Mouse (Mus musculus) heart, adult 2 months (tissue): Measurements from ENCODE around the gene Mgat5. TPM values are rescaled to one million over a fixed set of nuclear protein-coding genes. Genes with fewer than 3 reads are reported as not detected.

ENCODE experiments used
- DNase-seq, 2 experiments: peaks; one replicate each; pipeline ENCODE4 v3.0.0; 2021
- H3K27ac ChIP-seq: fragments of 200-600 bp; 2 replicates; pipeline ENCODE4 v1.8.1; 2022
- H3K27me3 ChIP-seq: fragments of 200-500 bp; 2 replicates; pipeline ENCODE4 v1.6.1; 2012; ENCODE audit warnings: mild to moderate bottlenecking, low read length, inconsistent platforms, mixed read lengths; ENCODE audit not compliant: control insufficient read depth, insufficient read depth
- H3K36me3 ChIP-seq: fragments of 200-500 bp; 2 replicates; pipeline ENCODE4 v1.6.1; 2012; ENCODE audit warnings: low read length, inconsistent platforms; ENCODE audit not compliant: control insufficient read depth, insufficient read depth
- H3K4me1 ChIP-seq: fragments of 200-500 bp; 2 replicates; pipeline ENCODE4 v1.6.1; 2011; ENCODE audit warnings: low read length; ENCODE audit not compliant: control insufficient read depth, insufficient read depth
- H3K4me3 ChIP-seq: fragments of 200-600 bp; 2 replicates; pipeline ENCODE4 v1.8.1; 2022
- H3K79me2 ChIP-seq: fragments of 200-500 bp; replicated peaks from 2 replicates; pipeline ENCODE4 v1.6.1; 2012; ENCODE audit warnings: mild to moderate bottlenecking, inconsistent platforms, low read length, moderate library complexity, mixed read lengths; ENCODE audit not compliant: control insufficient read depth, insufficient read depth
- H3K9ac ChIP-seq: fragments of 200-500 bp; 2 replicates; pipeline ENCODE4 v1.6.1; 2012; ENCODE audit warnings: low read depth, mild to moderate bottlenecking, control low read depth, inconsistent platforms, low read length, mixed read lengths
- CTCF ChIP-seq: fragments of 200-600 bp; IDR thresholded peaks from 2 replicates; pipeline ENCODE4 v1.8.1; 2022; ENCODE audit warnings: antibody characterized with exemption, mild to moderate bottlenecking, moderate library complexity
- EP300 ChIP-seq: fragments of 200-500 bp; IDR thresholded peaks from 2 replicates; pipeline ENCODE4 v1.6.1; 2011; ENCODE audit warnings: low read depth, low read length, control low read depth; ENCODE audit not compliant: insufficient read depth
- POLR2A ChIP-seq: fragments of 200-500 bp; IDR thresholded peaks from 2 replicates; pipeline ENCODE4 v1.6.1; 2011; ENCODE audit warnings: mild to moderate bottlenecking, low read depth, low read length, control low read depth; ENCODE audit not compliant: insufficient read depth
- WGBS: fragments of 180-500 bp; shearing (Covaris S2); methylation state at CpG from one replicate; pipeline ENCODE4 v1.1.7; 2018; 5-methylcytosine and 5-hydroxymethylcytosine counted together
- intact Hi-C: fragments of 180-260 bp; cut with DNase I; formaldehyde crosslinking; loops from one replicate; pipeline ENCODE4 v1.15.1; 2025
- polyA plus RNA-seq: library from polyadenylated mRNA; depleted of rRNA; stranded (reverse); fragments of >200 nt; gene quantifications from 2 replicates; pipeline ENCODE4 v1.2.3, GENCODE M21; 2012
- total RNA-seq, 2 experiments: library from RNA; stranded (reverse); gene quantifications; 2 replicates each; pipeline ENCODE4 v1.2.3; 2021

Mgat5 gene
- total and polyA plus RNA-seq, 3 experiments, result 5.6 to 16.7 (median 13.6) TPM

DNA sequence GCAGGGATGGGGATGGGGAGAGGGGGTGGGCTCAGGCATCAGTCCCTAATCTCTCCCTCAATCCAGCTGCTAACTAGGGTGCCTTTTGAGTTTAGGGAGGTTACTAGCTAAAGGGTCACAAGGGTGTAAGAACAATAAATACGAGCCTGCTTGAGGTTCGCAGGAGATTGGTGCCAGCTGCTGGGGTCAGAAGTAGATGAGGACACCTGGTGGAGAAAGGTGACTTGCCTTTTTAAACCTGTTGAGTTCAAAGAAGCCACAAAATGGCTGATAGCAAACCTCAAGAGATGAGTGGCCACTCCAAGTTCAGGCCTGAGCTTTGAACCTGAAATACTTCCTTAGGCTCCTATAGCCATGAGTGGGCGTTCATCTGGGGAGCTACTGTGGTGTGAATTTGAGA, 236.9 kb downstream of the Mgat5 start:
- H3K4me1 ChIP-seq, result peaks cover 11% of the 10 kb centered on the region
- no peaks in the 10 kb centered on the region for H3K79me2 ChIP-seq
- H3K4me3 ChIP-seq, result no peak overlapping the region
- TF ChIP-seq EP300 (no peak), CTCF (peak; percentile 21; the same call in 1 of the 2 replicates)
- intact Hi-C loops, result no loop called here
- WGBS, result 89% methylated on average over 3 of the region's 3 CpGs
- H3K9ac ChIP-seq, result no peak overlapping the region
- DNase-seq, result no peak
- H3K36me3 ChIP-seq, result no peaks in the 10 kb centered on the region
- H3K27me3 ChIP-seq, result no peaks in the 10 kb centered on the region
- H3K27ac ChIP-seq, result no peak overlapping the region

DNA sequence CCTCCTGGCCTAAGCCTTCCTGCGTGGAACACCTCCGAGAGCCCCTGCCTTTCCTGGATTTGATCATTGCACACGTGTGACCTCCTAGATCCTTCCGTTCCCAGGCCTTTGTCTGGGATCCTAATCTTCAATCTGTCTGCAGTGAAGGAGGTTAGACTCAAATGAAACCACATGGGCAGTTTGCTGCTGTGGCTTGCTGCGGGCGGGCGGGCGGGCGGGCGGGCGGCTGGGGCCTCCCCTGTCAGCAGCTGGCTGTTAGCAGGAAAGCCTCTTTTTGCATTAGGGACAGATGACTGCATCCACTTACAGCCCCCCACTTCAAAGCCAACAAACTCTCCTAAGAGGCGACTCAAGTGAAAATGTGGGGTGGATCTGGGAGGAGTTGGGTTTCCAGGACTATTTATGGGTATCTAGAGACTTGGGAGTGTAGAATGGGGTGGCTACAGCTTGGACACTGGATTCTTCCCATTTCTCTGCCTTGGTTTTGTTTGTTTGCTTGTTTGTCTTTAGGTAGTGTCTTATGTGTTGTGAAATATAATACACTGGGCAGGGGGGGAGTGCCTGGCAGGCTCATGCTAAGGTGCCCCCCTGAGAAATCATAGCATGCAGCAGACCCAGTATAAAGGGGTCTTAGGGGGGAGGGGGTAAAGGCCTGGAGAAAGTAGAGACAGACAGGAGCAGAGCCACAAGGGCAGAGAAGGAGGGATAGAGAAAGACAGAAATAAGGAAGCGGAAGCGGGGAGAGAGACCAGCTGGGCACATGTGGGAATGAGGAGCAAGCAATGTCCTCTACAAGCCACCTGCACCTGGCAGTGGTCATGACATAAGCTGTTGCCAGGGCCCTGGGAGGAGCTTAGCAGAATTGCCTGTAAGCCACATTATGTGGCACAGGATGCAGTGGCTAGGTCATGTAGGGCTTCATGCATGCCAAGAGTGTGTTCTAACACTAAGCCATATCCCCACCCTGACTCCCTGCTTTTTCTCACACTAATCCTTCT, 238.4 kb downstream of the Mgat5 start:
- H3K27me3 ChIP-seq, result no peaks in the 10 kb centered on the region
- H3K79me2 ChIP-seq, result no peaks in the 10 kb centered on the region
- H3K36me3 ChIP-seq, result no peaks in the 10 kb centered on the region
- peaks cover 11% of the 10 kb centered on the region for H3K4me1 ChIP-seq
- peak in 1 of 2 experiments; percentile 20 for DNase-seq
- intact Hi-C loops, result no loop called here
- no peak overlapping the region for H3K27ac ChIP-seq
- no peak overlapping the region for H3K4me3 ChIP-seq
- no peak for TF ChIP-seq POLR2A
- TF ChIP-seq CTCF, result no peak
- no peak for TF ChIP-seq EP300
- WGBS, result 42% methylated on average over 14 of the region's 14 CpGs
- H3K9ac ChIP-seq, result no peak overlapping the region

DNA sequence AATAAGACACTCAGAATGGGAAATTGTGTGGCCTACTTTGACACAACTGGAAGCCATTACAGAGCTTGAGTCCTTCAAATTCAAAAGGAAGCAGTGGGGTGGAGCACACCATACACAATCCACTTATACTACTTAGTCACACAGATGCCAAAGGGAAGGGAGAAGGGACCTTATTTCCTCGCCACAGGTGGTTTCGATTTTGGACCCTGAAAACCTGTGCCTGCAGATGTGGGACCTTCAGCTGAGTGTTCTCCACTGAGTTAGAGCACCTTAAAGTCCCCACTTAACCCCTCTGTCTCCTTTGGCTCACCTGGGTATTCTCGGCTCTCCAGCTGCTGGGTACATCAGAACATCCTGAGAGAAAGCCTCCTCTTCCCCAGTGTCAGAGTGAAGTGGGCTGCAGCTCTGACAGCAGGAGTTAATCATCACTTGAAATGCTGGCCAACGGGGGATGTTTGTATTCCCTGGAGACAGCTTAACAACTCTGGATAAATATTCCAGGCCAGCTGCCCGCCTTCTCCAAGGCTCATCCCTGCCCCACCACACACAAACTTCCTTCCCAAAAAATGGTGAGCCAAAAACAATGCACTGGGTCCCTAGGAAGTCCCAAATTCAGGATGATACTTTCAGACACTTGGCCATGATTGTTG, 240.1 kb downstream of the Mgat5 start:
- 49% methylated on average over 5 of the region's 5 CpGs for WGBS
- TF ChIP-seq EP300 (no peak), CTCF (no peak), POLR2A (no peak)
- Histone ChIP-seq H3K27ac (no peak overlapping the region), H3K79me2 (no peaks in the 10 kb centered on the region), H3K9ac (no peak overlapping the region), H3K4me3 (no peak overlapping the region), H3K36me3 (no peaks in the 10 kb centered on the region), H3K27me3 (no peaks in the 10 kb centered on the region), H3K4me1 (peaks cover 11% of the 10 kb centered on the region)
- intact Hi-C loops, result no loop called here
- DNase-seq, result peak in 1 of 2 experiments; percentile 52

DNA sequence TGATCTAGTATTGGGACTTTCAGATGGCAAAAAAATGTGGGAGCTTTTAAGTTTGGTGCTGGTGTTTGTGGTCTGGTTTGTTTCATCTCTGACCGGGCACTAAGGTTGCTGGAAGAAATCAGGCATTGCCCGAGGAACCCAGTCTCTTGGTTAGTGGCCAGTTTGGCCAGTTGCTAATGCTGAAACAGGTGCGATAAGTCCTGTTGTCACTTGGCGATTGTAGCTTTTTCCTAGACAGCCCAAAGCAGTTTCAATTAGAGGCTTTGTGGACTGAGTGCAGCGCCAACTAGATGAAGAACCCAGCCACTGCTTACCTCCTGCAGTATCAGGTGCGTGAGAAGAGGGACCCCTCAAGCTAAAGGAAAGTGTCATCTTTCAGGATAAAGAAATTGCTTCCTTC, 248.6 kb downstream of the Mgat5 start:
- intact Hi-C loops, result no loop called here

DNA sequence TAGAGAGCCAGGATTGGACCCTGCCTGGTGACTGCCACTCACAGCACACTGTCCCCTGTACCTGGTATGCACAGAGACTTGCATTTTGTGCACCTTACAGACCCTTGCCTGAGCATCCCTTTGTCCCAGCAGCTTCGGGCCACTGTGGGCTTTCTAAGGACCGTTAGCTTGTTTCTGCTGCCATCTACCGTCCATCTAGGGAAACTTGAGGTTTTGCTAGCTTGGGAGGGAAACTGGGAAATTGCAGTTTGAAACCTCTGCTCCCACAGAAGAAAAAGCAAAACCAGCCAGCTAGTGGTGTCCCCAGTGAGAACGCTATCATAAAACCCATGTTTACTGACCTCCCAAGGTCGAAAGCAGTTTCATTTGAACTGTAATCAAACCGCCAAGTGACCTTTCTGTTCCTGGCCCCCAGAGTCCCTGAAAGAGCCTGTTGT, 254.2 kb downstream of the Mgat5 start:
- no peaks in the 10 kb centered on the region for H3K79me2 ChIP-seq
- peak; percentile 53 to 55 for DNase-seq
- WGBS, result 20% methylated on average over 6 of the region's 6 CpGs
- H3K9ac ChIP-seq, result no peak overlapping the region
- H3K4me3 ChIP-seq, result no peak overlapping the region
- H3K27me3 ChIP-seq, result no peaks in the 10 kb centered on the region
- no peaks in the 10 kb centered on the region for H3K4me1 ChIP-seq
- TF ChIP-seq EP300 (peak; percentile 72; the same call in 1 of the 2 replicates), CTCF (peak; percentile 91; the same call in 1 of the 2 replicates), POLR2A (no peak)
- intact Hi-C loops, result loop anchor here (1.0 to 5.0 kb wide), 3 partner anchors 47 to 446 kb away; no protein-coding TSS in a partner anchor
- no peaks in the 10 kb centered on the region for H3K36me3 ChIP-seq
- H3K27ac ChIP-seq, result no peak overlapping the region

More for the DNA sequence above, 248.6 kb downstream of the Mgat5 start:
- Histone ChIP-seq H3K27me3 (no peaks in the 10 kb centered on the region), H3K36me3 (no peaks in the 10 kb centered on the region), H3K4me3 (no peak overlapping the region), H3K9ac (no peak overlapping the region), H3K27ac (no peak overlapping the region), H3K4me1 (no peaks in the 10 kb centered on the region), H3K79me2 (no peaks in the 10 kb centered on the region)
- TF ChIP-seq EP300, result no peak
- WGBS, result 90% methylated on average over 6 of the region's 6 CpGs
- DNase-seq, result no peak
